Mouse (Mus musculus) myocyte (in vitro differentiated cells): ENCODE data around the gene Vgll4.

Experiments
- E2F4 ChIP-seq: IDR thresholded peaks from one replicate; pipeline ENCODE4 v1.6.1; 2011; ENCODE audit warnings: mild to moderate bottlenecking, control low read depth, moderate library complexity; ENCODE audit not compliant: insufficient read depth
- MAX ChIP-seq: IDR thresholded peaks from one replicate; pipeline ENCODE4 v1.6.1; 2011; ENCODE audit warnings: low read depth, mild to moderate bottlenecking, control low read depth
- MYOD1 ChIP-seq, 3 experiments: IDR thresholded peaks; one replicate each; pipeline ENCODE4 v1.6.1; 2011; ENCODE audit warnings: control low read depth in 2 of 3, low read depth in 2 of 3, mild to moderate bottlenecking in 2 of 3, moderate library complexity in 1 of 3; ENCODE audit not compliant: insufficient read length in 2 of 3, control insufficient read depth in 1 of 3
- MYOG ChIP-seq, 3 experiments: IDR thresholded peaks; one replicate each; pipeline ENCODE4 v1.6.1; 2011; ENCODE audit warnings: control low read depth in 2 of 3, low read depth in 2 of 3, mild to moderate bottlenecking in 2 of 3; ENCODE audit not compliant: insufficient read length in 2 of 3, control insufficient read depth in 1 of 3, insufficient read depth in 1 of 3
- POLR2A ChIP-seq: IDR thresholded peaks from one replicate; pipeline ENCODE4 v1.6.1; 2011; ENCODE audit warnings: low read depth, mild to moderate bottlenecking, control low read depth, moderate library complexity; ENCODE audit not compliant: insufficient read length
- POLR2AphosphoS2 ChIP-seq: IDR thresholded peaks from one replicate; pipeline ENCODE4 v1.6.1; 2011; ENCODE audit warnings: low read depth, control low read depth; ENCODE audit not compliant: insufficient read length
- REST ChIP-seq: IDR thresholded peaks from one replicate; pipeline ENCODE4 v1.6.1; 2011; ENCODE audit warnings: mild to moderate bottlenecking, control low read depth, moderate library complexity; ENCODE audit not compliant: insufficient read depth, insufficient read length
- TCF12 ChIP-seq: IDR thresholded peaks from one replicate; pipeline ENCODE4 v1.6.1; 2011; ENCODE audit warnings: mild to moderate bottlenecking, control low read depth; ENCODE audit not compliant: poor library complexity, insufficient read depth, severe bottlenecking
- USF1 ChIP-seq: IDR thresholded peaks from one replicate; pipeline ENCODE4 v1.6.1; 2011; ENCODE audit warnings: low read depth, mild to moderate bottlenecking, control low read depth, moderate library complexity

GRCm38 (mm10) chr6:114854368-114854767, 115.4 kb downstream of the Vgll4 start:
- TF ChIP-seq POLR2A: no peak
- no peak for TF ChIP-seq E2F4
- no peak for TF ChIP-seq REST
- no peak for TF ChIP-seq MYOD1 (IDR thresholded peaks at IDR 0.05; ENCODE audit: control insufficient read depth in 1 of 3, insufficient read length in 2 of 3, low read depth in 2 of 3)
- TF ChIP-seq MAX: no peak
- no peak for TF ChIP-seq TCF12
- TF ChIP-seq MYOG (IDR thresholded peaks at IDR 0.05; ENCODE audit: control insufficient read depth in 1 of 3, insufficient read depth in 1 of 3, insufficient read length in 2 of 3, low read depth in 2 of 3): no peak
- TF ChIP-seq USF1: no peak
- no peak for TF ChIP-seq POLR2AphosphoS2
